Mouse (Mus musculus) kidney, postnatal 14 days (tissue): ENCODE measurements around the gene Upp2.

ENCODE experiments used
- DNase-seq: peaks from one replicate; pipeline ENCODE4 v3.0.0; 2022; ENCODE audit warnings: mixed read lengths

Upp2 gene

DNA sequence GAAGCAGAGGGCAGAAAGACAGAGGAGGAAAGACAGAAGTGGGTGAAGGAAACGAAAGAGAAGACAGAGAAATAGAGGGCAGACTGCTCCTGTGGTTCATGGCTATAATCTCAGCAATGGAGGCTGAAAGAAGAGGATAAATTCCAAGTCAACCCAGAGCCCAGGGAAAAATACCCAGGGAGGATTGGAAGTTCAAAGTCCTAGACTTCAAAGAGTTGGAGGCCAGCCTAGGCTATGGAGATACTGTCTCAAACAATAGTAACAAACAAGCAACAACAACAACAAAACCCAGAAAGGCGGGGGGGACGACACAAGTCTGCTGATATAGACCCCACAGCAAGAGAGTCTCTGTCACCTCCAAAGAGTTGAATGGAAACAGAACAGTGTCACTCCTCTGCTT is 14.8 kb upstream of the Upp2 start:
- no peak for DNase-seq

DNA sequence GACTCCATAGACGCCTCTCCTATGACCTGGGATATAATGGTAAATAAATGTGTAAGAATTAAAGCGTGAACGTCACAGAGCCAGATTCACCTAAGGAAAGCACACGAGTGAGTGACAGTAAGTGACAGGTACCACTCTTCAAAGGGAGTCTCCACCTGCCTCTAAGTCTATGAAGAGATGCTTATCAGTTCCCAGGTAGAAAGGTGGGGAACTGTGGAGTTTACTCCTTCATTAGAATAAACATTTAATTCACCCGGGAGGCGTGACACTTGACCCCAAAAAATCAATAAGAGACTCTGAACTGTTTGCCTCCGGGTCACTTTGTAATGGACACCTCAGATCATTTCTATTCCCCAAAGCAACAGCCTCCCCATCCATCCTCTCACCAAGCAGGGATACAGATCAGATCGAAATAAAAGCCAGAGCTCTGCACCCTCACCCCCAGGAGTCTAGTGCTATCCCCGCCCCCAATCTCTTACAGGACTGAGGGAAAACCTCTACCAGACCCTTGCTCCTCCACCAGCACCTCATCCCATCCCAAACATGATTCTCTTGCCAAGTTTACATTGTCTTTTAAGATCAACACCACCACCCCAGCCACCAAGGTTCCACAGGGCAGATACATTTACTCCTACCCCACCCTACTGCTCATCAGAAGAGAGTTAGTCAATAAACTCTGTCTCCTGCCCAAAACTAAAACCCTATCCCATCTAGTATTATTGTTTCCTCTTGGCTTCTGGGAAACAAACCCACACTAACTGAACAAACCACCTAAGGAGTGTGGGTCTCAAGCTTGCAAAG is 9.9 kb upstream of the Upp2 start:
- no peak for DNase-seq

DNA sequence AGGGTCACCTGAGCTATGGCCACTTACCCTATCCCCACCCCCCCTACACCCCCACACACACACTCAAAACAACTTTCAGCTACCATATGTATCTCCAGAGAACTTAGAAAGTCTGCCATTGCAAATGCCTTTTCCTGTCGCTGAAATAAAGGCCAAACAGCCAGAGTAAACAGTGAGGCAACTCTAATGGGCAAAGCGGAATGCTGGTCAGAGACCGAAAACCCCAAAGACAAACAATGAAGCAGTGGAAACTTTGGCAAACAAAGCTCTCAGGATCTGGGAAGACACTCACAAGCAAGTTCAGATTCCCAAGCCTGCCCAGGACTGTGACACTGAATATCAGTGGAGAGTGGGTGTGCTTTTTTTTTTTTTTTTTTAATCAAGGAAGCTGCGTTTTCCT is 5.0 kb upstream of the Upp2 start:
- DNase-seq = no peak

DNA sequence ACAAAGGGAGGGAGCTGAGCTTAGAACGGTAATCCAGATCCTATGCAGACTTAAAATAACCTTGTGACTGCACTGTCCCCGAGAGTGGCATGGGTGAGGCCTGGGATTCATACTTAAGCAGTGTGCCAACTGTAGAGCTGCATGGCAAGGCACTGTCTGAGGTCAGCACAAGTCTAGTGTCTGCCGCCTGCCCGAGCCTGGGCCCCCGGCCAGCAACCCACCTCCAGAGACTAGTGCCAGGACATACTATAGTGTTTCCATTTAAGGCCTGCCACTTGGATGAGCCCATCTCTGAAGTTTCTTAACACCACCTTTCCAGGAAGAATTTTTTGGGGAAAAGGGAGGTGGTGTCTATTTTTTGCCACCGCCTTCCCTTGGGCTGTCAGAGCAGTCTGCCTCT is 1.8 kb upstream of the Upp2 start:
- peak; percentile 37 for DNase-seq

DNA sequence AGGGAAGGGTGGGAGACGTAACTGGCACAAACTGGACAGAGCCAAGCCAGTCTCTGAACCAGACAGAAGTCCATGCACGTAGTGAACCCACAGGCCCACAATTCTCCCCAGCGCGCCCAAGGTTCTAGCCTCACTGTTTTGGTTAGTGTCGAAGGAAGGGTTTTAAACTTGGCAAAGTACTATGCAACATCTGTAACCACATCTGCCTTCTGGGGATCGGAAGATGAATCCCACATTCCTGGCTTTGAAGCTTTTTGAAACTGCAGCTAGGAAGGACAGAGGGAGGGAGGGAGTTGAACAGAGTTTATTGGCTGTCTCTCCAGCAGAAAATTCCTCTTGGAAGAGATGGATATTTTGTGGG is 1.1 kb upstream of the Upp2 start:
- DNase-seq = peak; percentile 39

DNA sequence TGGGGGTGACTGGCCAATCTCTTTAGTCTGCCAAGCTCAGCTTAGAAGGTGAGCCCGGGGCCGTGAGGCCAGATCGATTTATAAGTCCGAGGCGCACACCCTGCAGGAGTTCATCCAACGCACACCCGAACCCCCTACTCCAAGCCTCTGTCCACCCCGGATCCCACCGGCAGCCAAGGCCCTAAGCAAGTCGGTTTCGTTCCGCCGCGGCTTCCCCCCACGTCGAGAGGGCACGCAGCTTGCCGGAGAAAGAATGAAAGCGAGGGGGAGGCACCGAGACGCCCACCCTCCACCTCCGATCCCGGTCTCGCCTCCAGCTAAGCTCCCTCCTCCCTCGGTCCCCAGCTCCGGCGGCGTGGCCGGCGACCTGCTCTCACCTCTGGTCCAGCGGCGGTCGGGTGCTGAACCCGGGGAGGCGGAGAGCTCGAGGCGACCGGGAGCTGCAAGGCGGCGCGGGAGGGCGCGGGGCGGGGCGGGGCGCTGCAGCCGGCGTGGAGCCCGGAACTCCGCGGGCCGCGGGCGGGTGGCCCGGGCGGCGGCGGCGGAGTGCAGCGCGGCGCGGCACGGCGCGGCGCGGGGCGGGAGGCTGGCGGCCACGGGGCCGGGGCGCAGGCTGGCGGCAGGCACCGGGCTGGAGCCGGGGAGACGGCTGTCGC is 560 bp upstream of the Upp2 start:
- DNase-seq = peak; percentile 82

DNA sequence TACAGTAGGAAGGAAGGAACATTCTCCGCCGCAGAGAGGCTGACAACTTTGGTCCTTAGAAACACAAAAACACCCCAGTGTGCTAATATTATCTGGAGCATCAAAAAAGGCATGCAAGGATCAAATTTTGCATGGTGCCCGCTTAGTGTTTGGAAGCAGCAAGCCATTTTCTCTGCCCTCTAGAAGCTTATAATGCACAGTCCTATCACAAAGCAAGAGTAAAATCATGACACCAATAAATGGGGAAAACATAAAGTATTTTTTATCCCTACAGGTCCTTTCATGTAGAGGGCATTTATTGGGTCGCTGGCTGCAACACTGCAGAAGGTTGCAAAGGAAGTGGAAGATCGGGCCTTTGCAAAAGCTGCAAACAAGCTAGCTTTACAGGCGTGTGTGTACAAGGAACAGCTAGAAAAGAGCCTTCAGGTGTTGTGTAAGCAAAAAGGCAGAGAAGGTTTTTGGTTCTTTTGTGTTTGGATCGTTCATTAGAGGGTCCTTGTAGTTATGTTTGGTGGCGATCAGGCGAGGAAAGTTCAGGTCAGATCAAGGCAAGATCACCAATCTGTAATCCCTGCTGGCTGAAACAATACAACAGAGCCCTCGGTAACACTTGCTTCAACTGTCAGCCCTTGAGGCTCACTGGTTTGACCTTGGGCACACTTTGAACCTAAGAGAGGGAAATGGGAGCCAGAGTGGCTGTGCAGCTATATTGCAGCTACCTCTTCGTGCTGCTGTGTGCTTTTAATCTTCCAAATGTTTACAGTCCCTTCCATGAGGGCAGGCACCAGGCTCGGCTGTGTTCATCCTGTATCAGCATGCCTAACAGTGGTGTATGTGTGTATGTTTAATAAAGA is 995 bp downstream of the Upp2 start:
- DNase-seq = no peak

DNA sequence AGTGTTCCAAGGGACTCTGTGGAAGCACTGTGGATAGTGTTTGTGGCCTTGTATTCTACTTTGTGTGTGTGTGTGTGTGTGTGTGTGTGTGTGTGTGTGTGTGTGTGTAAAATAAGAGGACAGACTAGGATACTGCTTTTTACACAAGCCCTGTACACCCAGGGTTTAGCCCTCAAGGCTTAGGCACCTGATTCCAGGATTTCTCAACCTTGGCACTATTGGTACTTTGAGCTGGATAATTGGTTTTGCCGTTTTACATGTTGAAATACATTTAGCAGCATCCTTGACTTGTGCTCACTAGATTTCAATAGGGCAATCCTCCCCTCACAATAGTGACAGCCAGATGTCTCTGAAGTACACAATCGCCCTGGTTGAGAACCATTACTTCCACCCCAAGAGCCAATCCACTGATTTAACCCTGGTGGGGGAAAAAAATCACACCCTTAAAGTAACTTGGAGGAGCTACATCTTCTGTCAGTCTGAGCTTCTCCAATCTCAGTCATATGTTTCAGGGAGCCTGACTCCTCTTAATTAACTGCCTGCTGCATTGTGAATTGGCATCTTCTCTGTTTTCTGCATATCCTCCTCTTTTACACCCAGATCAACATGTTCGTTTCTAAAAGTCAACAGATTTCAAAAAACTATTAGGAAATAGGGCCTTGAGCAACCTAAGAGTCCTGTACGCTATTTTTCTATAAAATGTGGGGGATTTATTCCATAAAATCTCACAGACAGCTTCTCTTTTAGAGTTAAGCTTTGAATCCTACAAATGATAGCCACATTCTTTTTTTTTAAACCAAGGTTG is 1.9 kb downstream of the Upp2 start:
- no peak for DNase-seq

DNA sequence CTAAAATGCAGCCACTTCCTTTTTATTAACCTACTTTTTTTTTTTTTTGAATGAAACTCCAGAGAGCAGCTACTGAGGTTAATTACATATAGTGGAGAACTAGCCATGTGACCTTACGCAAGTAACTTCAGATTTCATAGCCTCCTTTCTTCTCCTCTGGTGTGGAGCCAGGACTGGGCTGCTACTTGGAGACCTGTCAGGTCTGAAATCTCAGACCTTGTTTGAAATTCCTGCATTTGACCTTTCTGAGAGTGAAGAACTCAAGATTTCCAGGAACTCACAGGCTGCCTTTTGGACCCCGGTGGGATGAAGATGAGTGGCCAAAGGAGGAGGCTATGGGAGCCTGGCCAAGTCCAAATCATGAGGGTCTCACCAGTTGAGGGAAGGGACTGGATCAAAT is 7.1 kb downstream of the Upp2 start:
- DNase-seq = no peak

DNA sequence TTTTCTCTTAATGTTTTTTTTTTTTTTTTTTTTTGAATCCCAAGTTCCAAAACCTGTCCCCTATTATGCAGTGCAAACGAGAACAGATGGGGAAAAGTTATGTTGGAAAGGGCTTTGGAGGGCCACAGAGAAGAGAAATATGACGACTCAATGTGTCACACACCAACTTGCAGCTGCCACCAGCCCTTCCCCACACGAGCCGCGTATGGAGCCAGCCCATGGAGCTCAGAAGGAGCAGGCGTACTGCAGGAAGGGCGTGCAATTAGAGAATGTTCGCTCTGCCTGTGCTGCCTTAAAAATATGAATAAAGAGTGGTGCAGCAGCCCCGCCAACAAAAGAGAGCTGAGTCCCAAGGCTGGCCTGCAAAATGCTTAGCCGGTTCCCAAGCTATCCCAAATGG is 19.2 kb downstream of the Upp2 start:
- DNase-seq = no peak

DNA sequence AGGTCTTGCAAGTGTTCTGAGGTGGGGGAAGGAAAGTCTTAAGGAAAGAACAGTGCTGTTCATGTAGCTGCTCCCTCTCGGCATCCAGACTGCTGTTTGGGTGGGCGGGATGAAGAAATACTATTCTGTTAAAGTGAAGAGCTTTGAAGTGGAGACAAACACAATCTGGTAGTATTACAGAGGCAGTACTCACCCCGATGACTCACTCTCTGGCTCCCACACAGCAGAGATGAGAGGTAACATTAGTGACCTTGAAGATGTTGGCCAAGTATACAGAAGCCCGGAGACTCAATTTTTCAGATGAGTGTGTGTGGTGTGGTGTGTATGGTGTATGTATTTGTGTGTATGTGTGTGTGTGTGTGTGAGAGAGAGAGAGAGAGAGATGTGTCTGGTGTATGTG is 22.5 kb downstream of the Upp2 start:
- DNase-seq = no peak

DNA sequence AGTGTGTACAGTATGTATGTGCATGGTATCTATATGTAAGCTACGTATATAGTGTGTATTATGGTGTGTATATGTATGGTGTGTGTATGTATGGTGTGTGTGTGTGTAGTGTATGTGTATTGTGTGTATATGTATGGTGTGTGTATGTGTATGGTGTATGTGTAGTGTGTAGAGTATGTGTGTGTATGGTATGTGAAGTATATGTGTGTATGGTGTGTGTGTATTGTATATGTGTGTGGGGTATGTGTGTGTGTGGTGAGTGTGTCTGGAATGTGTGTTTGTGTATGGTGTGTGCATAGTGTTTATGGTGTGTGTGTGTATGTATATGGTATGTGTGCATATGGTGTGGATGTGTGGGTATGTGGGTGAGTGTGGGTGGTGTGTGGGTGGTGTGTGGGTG is 23.0 kb downstream of the Upp2 start:
- DNase-seq = no peak

DNA sequence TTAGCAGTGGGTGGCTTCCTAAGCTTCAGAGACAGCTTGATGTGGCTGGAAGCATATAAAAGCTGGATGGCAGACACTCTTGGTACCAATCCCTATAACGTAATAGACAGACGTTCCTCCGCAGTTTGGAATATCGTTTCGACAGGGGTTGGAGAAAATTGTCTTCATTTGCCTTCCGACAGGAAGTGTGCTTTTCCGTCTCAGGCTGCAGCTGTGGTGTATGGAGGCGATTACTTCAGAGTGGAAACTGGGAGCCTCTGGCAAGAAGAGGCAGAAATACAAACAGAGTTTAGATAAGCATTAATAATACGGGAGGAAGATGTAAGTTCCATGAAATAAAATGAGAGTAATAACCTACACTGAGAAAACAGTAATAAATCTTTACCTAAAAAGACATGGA is 28.3 kb downstream of the Upp2 start:
- no peak for DNase-seq

DNA sequence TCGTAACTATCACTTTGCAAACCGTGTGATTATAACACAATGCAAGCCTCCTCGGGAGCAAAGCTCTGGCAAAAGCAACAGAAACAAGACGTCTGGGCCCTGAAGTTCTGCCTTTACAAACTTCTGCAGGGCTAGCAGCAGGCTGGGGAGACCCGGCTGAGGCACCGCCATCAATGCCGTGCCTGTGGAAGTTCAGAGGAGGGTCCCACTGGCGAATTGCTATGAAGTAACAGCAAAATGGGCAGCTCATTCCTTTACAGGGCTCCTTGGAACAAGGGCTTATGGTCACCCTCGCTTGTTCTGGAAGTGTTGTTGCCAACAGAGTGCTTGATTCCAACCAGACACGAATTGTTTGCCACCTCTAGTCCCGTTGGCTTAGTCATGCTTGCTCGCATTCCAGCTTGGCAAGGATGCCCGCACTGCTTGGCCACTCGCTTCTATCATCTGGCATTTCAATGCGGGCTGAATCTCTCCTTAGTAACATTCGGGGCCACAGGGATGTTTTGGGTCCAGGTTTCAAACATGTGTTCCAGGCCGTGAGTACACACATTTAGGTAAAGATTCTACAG is 29.8 kb downstream of the Upp2 start:
- no peak for DNase-seq

DNA sequence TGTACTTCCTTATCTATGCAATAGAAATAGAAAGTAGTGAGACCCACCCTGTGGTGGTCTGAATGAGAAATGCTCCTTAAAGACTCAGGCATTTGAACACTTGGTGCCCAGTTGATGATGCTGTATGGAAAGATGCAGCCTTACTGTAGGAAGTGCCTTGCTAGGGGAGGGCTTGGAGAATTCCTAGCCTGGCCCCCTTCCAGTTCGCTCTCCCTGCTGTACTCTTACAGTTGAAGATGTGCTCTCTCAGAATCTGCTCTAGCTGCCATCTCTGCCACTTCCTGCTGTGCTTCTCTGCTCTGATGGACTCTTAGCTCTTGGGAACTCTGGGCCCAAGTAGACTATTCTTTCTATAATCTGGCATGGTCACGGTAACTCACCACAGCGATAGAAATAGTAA is 30.5 kb downstream of the Upp2 start:
- no peak for DNase-seq

DNA sequence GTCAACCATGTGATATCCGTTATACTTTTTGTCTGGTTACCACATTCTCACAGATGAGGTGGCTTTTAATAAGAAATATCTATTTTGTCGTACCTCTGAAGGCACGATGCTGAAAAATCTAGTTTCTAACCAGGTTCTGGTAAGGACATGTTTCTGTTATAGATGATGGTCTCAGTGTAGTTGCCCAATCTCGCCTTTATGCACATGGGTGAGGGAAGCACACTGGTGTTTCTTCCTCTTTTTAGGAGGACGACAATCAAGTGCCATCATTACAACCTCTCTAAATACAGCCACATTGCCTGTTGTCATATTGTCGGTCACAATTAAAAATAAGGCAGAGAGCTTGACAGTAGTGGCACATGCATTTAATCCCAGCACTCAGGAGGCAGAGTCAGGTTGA is 32.5 kb downstream of the Upp2 start:
- no peak for DNase-seq

DNA sequence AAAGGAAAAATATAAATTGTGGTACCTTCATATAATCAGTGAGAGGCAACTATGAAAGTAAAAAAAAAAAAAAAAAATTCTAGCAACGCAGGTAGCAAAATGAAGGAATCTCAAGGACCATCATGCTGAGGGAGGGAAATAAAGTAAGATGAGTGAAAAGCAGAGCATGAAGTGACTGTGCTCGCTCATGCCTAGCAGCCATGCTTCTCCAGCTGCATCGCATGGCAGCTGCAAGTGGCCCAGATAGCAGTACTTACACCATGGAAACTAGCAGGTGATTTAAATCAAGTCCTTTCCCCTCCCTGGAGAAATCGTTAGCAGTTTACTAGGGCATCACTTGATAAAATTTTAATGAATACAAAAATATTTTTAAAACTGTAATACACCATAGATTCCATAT is 34.3 kb downstream of the Upp2 start:
- DNase-seq = no peak

DNA sequence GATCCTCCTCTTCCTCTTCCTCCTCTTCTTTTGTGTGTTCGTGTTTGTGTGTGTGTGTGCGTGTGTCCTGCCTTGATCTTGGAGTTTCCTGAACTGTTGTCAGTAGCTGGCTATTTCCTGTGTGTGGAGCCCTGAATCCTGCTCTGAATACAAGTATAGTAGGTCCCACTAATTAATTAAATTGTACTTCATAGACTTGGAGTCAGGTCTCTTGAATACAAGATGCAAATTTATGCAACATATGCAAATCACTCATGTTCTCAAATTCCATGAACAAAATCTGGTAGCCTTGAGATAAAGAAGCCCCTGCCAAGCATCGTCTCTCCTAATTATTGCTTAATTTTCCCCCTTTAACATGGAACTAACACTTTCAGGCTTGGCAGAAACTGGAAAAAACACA is 36.3 kb downstream of the Upp2 start:
- DNase-seq = no peak

DNA sequence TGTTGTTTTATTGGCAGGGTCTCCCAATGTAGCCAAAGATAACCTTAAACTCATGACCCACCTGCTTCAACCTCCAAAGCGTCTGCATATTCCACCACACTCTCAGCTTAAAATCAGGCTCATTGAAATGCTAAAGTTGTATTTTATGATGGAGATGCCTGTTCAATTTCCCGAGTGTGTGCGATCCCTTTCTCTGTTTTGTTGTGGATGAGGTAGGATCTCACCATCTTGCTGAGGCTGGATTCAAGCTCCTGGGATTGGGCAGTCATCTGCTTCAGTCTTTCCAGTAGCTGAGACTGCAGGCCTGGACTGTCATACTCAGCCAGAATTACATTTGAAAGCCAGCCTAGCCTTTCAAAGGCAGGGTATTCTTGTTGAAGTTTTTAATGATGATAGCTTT is 37.7 kb downstream of the Upp2 start:
- no peak for DNase-seq

DNA sequence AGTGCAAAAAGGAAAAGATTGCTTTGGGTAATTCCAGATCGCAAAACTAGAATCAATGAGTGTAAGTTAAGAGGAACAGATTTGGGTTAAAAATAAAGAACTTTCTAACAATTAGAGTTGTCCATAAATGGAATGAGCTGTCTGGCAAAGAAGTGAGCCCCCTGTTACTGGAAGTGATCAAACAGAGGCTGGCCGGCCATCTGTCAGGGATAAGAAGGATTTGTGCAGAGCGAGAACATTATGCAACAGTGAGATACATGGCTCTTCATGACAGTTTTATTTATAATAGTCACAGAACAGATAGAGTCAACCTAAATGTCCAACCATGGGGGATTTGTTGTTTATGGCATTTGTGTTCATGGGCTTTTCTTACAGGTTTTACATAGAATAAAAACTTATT is 46.6 kb downstream of the Upp2 start:
- no peak for DNase-seq

DNA sequence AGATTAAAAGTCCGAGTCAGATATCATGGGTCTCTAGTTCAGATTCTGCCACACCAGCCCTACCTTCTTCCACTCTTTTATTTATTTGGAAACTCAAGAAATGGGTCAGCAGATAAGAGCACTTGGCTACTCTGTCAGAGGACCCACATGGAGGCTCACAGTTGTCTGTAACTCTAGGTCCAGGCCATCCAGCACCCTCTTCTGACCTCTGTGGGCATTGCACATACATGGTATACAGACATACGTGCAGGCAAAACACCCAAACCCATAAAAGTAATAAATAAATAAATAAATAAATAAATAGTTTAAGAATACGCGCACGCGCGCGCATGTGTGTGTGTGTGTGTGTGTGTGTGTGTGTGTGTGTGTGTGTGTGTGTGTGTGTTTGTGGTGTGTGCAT is 47.8 kb downstream of the Upp2 start:
- no peak for DNase-seq

DNA sequence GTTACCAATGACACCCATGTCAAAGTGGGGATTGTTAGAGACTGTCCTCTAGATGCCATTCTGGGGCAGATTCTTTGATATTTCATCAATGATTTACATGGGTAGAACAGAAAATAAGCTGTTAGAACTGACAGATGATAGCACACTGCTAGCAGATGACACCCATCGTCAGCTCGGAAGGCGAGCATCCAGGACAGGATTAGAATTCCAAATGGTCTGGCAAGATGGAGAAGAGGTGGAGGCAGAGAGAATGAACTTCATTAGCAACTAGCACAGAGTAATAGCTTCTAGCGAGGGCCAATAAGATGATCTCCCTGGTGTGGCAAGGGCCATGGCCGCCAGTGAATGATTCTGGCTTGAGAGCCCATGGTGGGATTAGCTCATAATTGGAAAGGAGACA is 48.7 kb downstream of the Upp2 start:
- DNase-seq = no peak

DNA sequence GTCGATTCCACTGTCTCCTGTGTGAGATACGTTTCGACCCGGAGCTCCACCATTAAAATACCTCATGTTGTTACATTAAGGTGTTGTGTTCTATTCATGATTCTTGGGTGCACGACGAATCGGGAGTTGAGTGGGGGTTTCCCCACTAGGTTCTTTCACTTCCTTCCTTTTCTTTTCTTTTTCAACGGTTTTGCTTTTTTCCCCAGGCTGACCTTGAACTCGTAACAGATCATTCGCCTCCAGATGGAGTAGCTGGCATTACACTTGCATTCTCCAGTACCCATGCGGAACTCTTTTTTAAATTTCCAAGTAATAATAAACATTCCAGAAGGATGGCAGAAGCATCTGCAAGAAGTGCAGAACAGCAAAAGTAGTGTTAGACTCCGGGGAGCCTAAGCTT is 58.1 kb downstream of the Upp2 start:
- no peak for DNase-seq
